Mouse (Mus musculus): ENCODE results near the gene Cuzd1. TPM values are rescaled to one million over a fixed set of nuclear protein-coding genes. Genes with fewer than 3 reads are reported as not detected.

Gene Cuzd1
- total RNA-seq (2021) = not detected in 2 replicates
- long read RNA-seq = 0 reads

- no peak for DNase-seq
Measured at GRCm38 (mm10) chr7:131322192-131322591, at the start of gene Cuzd1. TSS of gene Cuzd1 (minus strand) at chr7:131322292.

GRCm38 (mm10) chr7:131371470-131371860, 49.4 kb upstream of the Cuzd1 start:
- DNase-seq = no peak

GRCm38 (mm10) chr7:131370648-131371469, 48.8 kb upstream of the Cuzd1 start, which contains the start of gene Pstk:
TSS of gene Pstk (plus strand) at chr7:131371141.
- peak; percentile 91 for DNase-seq

DNA sequence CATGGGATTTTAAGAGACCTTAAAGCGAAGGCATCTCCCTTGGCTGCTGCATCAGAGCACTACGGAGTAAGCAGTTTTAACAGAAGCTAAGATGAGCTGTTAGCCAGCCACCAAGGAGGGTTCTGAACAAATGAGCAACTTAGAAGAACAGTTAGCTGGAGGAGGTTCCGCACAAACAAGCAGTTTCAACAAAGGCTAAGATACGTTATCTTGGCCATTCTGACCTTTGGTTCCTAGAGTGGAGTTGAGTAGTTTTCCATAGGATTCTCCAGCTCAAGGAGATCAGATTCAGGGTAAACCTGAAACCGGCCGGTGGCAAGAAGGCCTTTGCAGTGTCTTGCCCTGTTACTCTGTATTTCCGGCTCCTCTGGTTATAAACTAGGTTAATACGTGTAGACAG, 42.0 kb upstream of the Cuzd1 start:
- DNase-seq = no peak

GRCm38 (mm10) chr7:131362615-131363300, 40.7 kb upstream of the Cuzd1 start, which contains the start of gene 2310057M21Rik:
TSS of gene 2310057M21Rik (minus strand) at chr7:131362759.
- DNase-seq = peak; percentile 95

GRCm38 (mm10) chr7:131362269-131362614, 40.1 kb upstream of the Cuzd1 start:
- no peak for DNase-seq

DNA sequence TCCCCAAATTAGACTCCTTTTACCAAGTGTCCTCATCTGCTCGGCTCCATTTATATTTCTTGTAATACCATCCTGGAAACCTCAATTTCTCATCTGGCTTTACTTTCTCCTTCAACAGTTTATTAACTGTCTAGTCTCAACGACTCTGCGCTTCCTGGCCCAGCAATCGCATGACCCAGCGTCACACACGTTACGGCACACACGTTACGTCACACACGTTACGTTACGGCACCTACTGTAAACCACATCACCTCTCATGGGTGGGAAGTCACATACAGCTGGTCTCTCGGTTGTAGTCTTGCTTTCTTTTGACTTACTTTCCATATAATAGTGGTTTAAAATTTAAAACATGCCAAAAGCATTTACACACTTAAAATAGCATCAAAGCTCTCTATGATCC, 34.0 kb upstream of the Cuzd1 start:
- DNase-seq = no peak

DNA sequence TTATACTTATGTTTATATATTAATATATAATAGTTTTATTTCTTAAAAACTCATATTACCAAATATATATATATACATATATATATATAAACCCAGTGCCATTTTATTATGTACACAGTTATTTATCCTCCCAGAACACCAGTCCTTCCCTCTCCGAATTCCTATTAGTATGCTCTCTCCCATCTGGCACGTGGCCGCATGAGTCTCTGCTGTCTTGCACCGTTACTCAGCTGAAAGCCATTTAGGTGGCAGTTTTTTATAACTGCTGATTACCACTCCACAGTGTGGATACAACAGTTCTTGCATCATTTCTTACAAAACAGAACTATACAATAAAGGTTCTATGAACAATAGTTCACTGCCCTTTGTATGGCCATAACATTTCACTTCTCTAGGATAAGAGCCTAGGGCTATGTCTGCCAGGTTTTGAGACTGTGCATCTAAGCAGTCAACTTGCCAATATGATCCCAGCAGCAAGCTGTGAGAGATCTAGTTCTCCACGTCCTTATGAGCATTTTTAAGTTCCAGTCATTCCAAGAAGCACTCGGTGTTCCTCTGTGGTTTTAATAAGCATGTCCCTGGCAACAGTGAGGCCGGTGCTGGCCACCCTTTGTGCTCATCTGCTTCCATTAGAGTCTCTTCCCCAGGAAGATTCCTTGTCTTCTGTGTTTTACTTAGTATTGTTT, 23.9 kb upstream of the Cuzd1 start:
- no peak for DNase-seq

DNA sequence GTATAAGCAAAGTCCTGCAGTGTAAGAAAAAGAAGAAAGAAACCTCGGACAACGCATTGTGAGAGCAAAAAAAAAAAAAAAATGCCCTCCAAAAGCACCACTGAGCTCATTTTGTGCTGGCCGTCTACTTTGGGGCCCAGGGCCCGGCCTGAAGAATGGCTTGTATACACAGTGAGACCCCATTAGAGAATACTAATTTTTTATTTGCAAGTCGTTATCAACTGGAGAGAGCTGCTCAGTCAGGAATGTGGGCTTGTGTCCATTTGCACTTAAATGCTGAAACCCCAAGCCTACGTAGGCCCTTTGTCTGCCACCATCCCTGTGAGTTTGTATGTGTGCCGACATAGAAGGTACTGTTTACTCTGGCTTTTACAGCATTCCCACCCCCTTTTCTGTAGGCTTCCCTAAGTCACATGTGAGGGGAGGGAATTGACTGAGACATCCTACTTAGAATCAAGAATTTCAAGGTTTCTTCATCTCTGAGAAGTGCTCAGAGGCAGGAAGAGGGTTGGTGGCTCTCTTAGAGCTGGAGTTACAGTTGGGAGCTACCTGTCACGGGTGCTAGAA, 15.5 kb upstream of the Cuzd1 start:
- DNase-seq = no peak

DNA sequence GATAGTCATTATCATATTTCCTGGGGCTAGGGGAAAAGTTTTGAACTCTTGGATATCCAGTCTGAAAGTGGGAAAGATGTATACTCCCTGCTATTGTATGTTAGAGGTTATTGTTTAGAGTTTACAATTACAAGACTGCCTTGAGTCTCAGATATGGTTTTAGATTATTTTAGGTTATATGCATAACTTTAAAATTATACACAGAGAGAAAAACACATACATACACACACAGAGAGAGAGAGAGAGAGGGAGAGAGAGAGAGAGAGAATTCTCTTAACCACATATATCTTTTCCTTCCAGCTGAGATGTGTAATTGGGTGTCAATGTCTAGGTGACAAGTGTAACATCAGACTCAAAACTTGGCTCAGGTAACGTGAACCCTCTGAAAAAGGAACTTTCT, 11.5 kb upstream of the Cuzd1 start, which contains the start of gene Fam24a:
TSS of gene Fam24a (plus strand) at position 301 of the 400 bp plus-strand sequence.
- no peak for DNase-seq

DNA sequence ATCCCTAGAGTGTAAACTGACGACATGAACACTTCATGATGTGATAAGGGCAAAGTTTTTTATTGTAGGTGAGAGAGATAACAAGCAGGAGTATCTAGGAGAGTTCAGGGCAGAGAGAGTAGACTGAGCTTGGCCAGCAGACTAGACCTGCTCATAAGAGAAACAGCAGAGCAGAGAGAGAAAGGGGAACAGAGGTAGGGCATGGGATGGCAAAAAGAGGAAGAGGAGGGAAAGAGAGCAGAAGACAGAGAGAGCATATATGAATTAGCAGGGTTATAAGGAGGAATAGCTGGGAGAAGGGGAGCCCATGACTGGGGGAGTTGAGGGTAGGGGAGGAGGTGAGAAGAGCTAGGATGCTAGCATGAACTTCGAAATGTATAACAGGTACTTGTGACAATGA, 9.6 kb upstream of the Cuzd1 start:
- no peak for DNase-seq

DNA sequence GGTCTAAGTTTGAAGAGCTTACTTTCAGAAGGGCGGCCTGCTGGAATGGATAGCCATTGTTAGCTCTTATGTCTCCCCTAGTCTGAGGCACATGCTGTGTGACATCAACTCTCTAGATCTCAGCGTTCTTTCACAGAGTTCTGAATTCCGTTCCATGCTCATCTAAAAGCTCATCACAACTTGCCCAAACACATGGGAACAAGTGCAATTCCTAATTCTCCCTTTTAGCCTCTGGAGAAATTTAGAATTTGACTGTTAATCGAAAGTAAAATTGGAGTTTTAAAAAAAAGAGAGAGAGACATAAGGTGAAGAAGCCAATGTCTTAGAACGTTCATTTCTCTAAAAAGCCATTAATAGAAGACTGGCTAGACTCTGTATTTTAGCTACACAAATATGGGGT, 7.3 kb upstream of the Cuzd1 start, which contains the start of gene Fam24b:
TSS of gene Fam24b (minus strand) at position 101 of the 400 bp plus-strand sequence.
- DNase-seq = no peak

DNA sequence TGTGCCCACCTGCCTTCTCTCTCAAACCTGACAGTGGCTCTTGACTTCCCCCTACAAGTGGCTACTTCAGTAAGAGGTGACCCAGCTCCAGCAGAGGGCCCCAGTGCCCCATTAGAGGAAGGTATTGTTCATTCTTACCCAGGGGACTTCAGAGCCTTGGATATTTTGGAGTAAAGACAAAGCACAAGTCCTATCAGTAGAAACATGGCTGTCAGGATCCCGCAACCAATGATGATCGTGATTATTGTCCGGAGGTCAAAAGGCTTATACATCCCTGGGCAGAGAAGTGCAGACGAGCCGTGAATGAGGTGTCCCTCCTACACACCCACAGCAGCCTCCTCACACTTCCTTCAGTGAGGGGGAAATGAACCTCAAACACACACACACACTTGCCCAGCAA, 5.0 kb upstream of the Cuzd1 start:
- DNase-seq = no peak

DNA sequence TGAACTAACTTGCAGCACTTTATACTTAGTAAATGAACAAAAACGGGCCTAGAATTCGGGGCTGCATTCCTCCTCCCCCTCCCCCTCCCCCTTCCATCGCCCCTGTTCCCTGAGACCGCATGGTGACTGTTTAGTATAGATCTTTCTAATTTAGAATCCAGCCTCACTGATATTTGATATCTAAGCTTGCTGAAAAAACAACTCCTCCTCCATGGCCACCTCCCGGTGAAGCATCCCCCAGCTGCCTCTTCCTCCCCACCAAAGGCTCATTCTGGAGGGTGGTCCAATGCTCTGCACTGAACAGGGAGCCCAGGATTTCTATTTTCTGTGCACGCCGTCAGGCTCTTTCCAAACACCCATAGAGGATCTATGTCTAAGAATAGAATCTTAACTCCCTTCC, 3.8 kb downstream of the Cuzd1 start:
- DNase-seq = no peak

GRCm38 (mm10) chr7:131317587-131317986, 4.5 kb downstream of the Cuzd1 start:
- DNase-seq = no peak

DNA sequence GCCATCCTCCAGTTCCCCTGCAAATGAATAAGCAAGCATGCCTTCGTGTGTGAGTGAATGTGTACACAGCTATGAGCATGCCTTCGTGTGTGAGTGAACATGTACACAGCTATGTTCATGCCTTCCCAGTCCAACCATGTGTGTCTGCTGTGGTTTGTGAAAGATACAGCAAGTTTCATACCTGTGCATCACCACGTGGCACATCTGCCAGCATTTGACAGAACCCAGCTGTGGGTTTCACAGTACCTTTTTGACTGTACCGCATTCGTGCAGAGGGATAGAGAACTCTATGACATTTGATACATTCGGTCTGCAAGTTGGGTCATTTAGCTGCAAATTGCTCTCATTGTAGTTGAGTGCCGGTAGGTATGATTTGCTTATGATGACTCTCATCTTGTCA, 7.6 kb downstream of the Cuzd1 start:
- no peak for DNase-seq

GRCm38 (mm10) chr7:131306733-131307132, 15.4 kb downstream of the Cuzd1 start:
- DNase-seq = no peak

DNA sequence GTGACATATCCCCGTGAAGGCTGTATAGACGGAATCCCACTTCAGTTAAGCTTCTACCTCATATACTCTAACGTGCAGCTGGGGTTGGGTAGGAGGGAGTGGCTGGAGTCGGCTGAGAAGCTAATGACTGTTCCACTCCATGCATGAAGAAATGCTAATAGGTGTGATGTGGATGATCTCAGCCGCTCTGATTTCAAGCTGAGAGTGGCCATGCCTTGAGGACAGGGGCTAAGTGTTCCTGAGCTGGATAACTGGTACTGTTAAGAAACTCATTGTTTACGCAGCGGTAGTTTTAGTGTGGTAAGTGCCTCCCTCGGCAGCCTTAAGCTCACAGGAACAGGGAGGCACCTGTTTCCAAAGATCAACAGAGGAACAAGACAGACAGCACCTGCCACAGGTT, 18.8 kb downstream of the Cuzd1 start:
- no peak for DNase-seq

DNA sequence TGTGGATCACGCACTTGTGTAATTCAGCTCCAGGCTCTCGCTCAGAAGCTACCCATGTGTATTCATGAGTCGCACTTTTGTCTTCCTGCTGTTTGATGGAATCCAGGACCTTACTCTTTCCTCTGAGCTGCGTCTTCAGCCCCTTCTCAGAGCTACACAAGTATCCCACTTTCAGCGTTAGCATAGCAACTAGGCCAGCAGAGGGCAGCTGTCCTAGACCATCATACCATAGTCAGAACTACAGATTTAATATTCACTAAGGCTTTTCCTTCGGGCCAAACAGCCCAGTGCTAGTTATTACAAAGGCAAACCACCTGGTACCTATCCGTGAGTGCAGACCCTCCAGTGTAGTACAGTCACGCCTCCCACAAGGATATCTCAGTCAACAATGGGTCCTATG, 24.9 kb downstream of the Cuzd1 start:
- DNase-seq = no peak

DNA sequence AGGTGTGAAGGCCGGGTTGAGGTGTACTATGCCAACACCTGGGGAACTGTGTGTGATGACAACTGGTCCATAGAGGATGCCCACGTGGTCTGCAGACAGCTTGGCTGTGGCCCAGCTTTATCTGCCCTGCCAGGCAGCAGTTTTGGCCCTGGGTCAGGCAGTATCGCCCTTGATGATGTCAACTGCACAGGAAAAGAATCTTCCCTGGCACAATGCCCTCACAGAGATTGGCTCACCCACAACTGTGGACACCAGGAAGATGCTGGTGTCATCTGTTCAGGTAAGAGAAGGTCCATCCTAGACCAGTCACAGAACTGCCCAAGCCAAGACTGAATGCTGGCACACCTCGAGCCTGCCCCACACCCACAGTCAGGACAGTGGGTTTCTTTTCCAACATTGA, 56.2 kb downstream of the Cuzd1 start:
- no peak for DNase-seq

DNA sequence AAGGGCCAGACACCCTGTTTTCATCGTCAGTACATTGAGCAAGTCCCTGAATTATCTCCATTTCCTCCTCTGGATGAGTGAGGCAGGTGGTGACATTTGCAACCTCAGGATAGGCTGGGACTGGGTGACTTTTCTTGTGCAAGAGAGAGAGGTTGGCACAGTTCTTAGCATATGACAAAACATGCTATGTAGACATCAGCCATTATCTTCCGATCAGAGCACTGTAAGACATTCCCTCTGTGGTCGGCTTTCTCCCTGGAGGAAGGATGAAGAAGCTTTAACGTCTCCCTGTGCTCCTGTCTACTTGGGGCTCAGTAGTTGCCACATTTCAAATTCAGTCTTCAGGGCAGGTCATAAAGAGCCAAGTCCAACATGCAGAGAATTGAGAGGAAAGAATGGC, 57.8 kb downstream of the Cuzd1 start:
- no peak for DNase-seq

- no peak for DNase-seq
Measured at GRCm38 (mm10) chr7:131260946-131261345, 61.1 kb downstream of the Cuzd1 start.
